Mouse (Mus musculus) midbrain, embryonic 15.5 days (tissue): ENCODE measurements at regions not wholly inside any gene's neighbourhood (a gene's known extent, or its start where the extent isn't known, plus 50 kb on each side); places are given as distances from the start of the nearest gene placed in this dataset.
"Not testable (repeated sequence)": the region's sequence is repeated elsewhere in the genome, so short reads cannot be mapped to it uniquely, and the experiment has no call there.

Source experiments
- ATAC-seq: fragments of 200-750 bp; cut with Nextera tagmentation; replicated peaks from 2 replicates; pipeline ENCODE4 v1.8.0; 2017; ENCODE audit warnings: moderate TSS enrichment
- H3K27ac ChIP-seq: fragments of 300-500 bp; sonication (generic); 2 replicates; pipeline ENCODE4 v1.5.1; 2015; ENCODE audit warnings: mild to moderate bottlenecking, inconsistent platforms
- H3K27me3 ChIP-seq: fragments of 300-500 bp; sonication (generic); replicated peaks from 2 replicates; pipeline ENCODE4 v1.6.1; 2015; ENCODE audit warnings: inconsistent platforms
- H3K36me3 ChIP-seq: fragments of 300-500 bp; sonication (generic); replicated peaks from 2 replicates; pipeline ENCODE4 v1.6.1; 2015; ENCODE audit warnings: inconsistent platforms
- H3K4me1 ChIP-seq: fragments of 300-500 bp; sonication (generic); 2 replicates; pipeline ENCODE4 v1.6.1; 2015; ENCODE audit warnings: inconsistent platforms
- H3K4me2 ChIP-seq: fragments of 300-500 bp; sonication (generic); 2 replicates; pipeline ENCODE4 v1.6.1; 2015; ENCODE audit warnings: inconsistent platforms, mild to moderate bottlenecking, moderate library complexity
- H3K4me3 ChIP-seq: fragments of 300-500 bp; sonication (generic); 2 replicates; pipeline ENCODE4 v1.5.1; 2015; ENCODE audit warnings: mild to moderate bottlenecking, inconsistent platforms
- H3K9ac ChIP-seq: fragments of 300-500 bp; sonication (generic); 2 replicates; pipeline ENCODE4 v1.6.1; 2015; ENCODE audit warnings: mild to moderate bottlenecking, inconsistent platforms
- H3K9me3 ChIP-seq: fragments of 300-500 bp; sonication (generic); 2 replicates; pipeline ENCODE4 v1.6.1; 2016; ENCODE audit warnings: inconsistent platforms
- WGBS: fragments of 180-500 bp; shearing (Covaris S2); methylation state at CpG from one replicate; pipeline ENCODE4 v1.1.7; 2015; ENCODE audit warnings: mixed read lengths; 5-methylcytosine and 5-hydroxymethylcytosine counted together

- H3K9me3 ChIP-seq = no peaks in the 10 kb centered on the region
- H3K4me3 ChIP-seq = no peak overlapping the region
- H3K9ac ChIP-seq = no peak overlapping the region
- H3K4me2 ChIP-seq = no peak overlapping the region
- ATAC-seq = no peak
- no peak overlapping the region for H3K27ac ChIP-seq
- H3K4me1 ChIP-seq = no peaks in the 10 kb centered on the region
- no peaks in the 10 kb centered on the region for H3K27me3 ChIP-seq
- no peaks in the 10 kb centered on the region for H3K36me3 ChIP-seq
- WGBS = 94% methylated on average over 1 of the region's 1 CpGs
Observed at GRCm38 (mm10) chr9:80819070-80819469, 353.8 kb upstream of the Impg1 start.

GRCm38 (mm10) chr9:80813921-80814320 is 348.6 kb upstream of the Impg1 start:
- H3K36me3 ChIP-seq, H3K9me3 ChIP-seq, H3K27me3 ChIP-seq, H3K4me2 ChIP-seq, H3K27ac ChIP-seq, H3K9ac ChIP-seq, H3K4me3 ChIP-seq, H3K4me1 ChIP-seq, ATAC-seq: not testable (repeated sequence)
- 92% methylated on average over 6 of the region's 6 CpGs for WGBS

- Histone ChIP-seq H3K27me3 (no peaks in the 10 kb centered on the region), H3K4me2 (no peak overlapping the region), H3K4me3 (no peak overlapping the region), H3K36me3 (no peaks in the 10 kb centered on the region), H3K27ac (no peak overlapping the region), H3K4me1 (no peaks in the 10 kb centered on the region), H3K9me3 (no peaks in the 10 kb centered on the region), H3K9ac (no peak overlapping the region)
- ATAC-seq = no peak; the same call in 1 of the 2 replicates
- 63% methylated on average over 3 of the region's 3 CpGs for WGBS
Observed at GRCm38 (mm10) chr9:80791523-80791922, 326.2 kb upstream of the Impg1 start.

DNA sequence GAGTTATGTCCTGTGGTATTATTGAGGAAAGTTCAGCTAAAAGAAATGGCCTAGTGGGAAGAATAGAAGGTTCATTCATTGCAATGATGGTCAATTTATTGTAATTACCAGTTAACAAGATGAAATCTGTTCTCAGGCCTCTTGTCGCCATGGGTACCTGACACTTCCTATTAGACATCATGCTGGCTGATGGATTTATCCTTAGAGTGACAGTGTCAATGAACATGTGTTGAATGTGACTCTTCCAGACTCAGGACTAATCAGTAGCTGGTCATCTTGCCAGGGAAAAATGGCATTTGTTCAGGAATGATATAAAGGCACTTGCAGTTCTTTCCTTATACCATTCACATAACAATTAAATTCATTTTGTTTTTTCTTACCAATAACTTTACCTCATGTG is 309.3 kb upstream of the Impg1 start:
- H3K4me2 ChIP-seq = no peak overlapping the region
- H3K9me3 ChIP-seq = no peaks in the 10 kb centered on the region
- WGBS = 45% methylated on average over 1 of the region's 1 CpGs
- no peaks in the 10 kb centered on the region for H3K4me1 ChIP-seq
- no peak for ATAC-seq
- no peak overlapping the region for H3K4me3 ChIP-seq
- H3K36me3 ChIP-seq = no peaks in the 10 kb centered on the region
- no peak overlapping the region for H3K9ac ChIP-seq
- no peak overlapping the region for H3K27ac ChIP-seq
- no peaks in the 10 kb centered on the region for H3K27me3 ChIP-seq

DNA sequence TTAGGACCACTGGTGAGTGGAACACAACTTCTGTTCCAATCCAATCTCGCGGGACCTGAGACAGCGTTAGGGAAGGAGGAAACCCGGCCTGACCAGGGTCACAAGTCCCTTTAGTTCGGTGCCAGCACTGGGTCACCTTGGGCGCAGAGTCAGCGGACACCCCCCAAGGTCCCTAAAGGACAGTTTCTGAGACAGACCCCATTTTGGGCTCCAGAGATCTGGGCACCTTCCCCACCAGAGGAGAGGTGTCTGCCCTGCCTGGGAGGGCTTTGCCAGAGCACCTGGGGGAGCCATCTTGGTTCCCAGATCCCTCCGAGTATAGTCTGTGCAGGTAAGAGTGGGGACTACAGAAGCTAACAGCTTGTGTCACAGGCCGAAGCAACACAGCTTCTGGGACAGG is 270.5 kb upstream of the Impg1 start:
- not testable (repeated sequence) for H3K36me3 ChIP-seq, H3K9ac ChIP-seq, H3K4me1 ChIP-seq, H3K4me2 ChIP-seq, ATAC-seq, H3K9me3 ChIP-seq, H3K27me3 ChIP-seq, H3K27ac ChIP-seq, H3K4me3 ChIP-seq
- WGBS = 97% methylated on average over 9 of the region's 9 CpGs

DNA sequence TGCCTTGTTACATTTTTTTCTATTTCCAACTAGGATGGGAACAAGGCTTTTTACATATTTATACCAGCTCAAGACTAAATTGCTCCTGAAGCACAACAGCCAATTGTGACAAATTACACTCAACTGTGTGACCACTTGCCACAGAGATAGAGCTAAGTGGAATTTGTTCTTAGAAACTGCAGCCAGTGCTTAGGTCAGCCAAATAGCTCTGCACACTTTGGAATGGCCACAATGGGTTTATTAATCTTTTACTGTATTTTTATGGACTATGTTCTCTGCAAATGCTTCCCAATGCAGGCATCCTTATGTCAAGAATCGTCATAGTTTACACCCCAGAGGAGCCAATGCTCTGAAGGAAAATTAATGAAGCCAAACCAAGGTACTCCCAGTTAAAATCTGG is 267.7 kb upstream of the Impg1 start:
- 80% methylated on average over 1 of the region's 1 CpGs for WGBS
- no peak overlapping the region for H3K4me2 ChIP-seq
- H3K4me1 ChIP-seq = no peaks in the 10 kb centered on the region
- H3K27ac ChIP-seq = no peak overlapping the region
- no peak overlapping the region for H3K4me3 ChIP-seq
- H3K9me3 ChIP-seq = no peaks in the 10 kb centered on the region
- no peaks in the 10 kb centered on the region for H3K27me3 ChIP-seq
- ATAC-seq = no peak
- no peaks in the 10 kb centered on the region for H3K36me3 ChIP-seq
- no peak overlapping the region for H3K9ac ChIP-seq

DNA sequence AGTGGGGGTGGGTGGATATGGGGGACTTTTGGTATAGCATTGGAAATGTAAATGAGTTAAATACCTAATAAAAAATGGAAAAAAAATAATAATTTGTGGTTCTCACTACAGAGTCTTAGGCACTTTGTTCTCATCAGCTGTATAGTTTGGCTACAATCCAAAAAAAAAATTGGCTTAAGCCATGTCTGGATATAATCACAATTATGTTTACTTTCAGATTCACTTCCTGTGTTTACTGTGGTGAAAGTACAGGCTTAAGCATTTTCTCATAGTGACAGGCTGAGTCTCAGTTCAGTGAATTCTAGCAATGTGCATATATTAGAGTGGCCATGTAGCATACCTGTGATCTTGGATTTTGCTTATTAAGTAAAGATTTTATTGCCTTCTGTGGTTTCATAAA is 258.4 kb upstream of the Impg1 start:
- H3K27me3 ChIP-seq = no peaks in the 10 kb centered on the region
- ATAC-seq = no peak
- H3K4me1 ChIP-seq = no peaks in the 10 kb centered on the region

DNA sequence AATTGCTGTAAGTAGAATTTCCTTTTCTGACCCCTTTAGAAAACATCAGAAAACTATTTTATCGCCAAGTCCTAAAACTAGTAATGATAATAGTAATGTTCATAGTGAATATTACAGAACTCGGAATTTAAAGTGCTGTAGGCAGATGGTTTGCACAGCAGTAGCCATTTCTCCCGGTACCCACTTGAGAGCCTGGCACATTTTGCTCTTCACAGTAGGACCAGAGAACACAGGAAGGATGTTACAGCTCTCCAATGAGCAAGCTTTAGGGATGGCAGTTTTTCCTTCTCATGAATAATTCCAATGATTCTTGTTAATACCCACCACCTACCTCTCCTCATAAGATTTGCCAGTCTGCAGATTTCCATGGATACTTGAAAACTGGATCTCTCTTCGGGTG is 253.2 kb upstream of the Impg1 start:
- Histone ChIP-seq H3K36me3 (no peaks in the 10 kb centered on the region), H3K9me3 (no peaks in the 10 kb centered on the region), H3K9ac (no peak overlapping the region), H3K27ac (no peak overlapping the region), H3K4me1 (no peaks in the 10 kb centered on the region), H3K4me2 (no peak overlapping the region), H3K4me3 (no peak overlapping the region), H3K27me3 (no peaks in the 10 kb centered on the region)
- WGBS = 79% methylated on average over 4 of the region's 4 CpGs
- peak; percentile 58; the same call in 1 of the 2 replicates for ATAC-seq

More for the DNA sequence above, 258.4 kb upstream of the Impg1 start:
- no peaks in the 10 kb centered on the region for H3K9me3 ChIP-seq
- H3K27ac ChIP-seq = no peak overlapping the region
- H3K4me3 ChIP-seq = no peak overlapping the region
- no peak overlapping the region for H3K4me2 ChIP-seq
- no peak overlapping the region for H3K9ac ChIP-seq
- H3K36me3 ChIP-seq = no peaks in the 10 kb centered on the region

DNA sequence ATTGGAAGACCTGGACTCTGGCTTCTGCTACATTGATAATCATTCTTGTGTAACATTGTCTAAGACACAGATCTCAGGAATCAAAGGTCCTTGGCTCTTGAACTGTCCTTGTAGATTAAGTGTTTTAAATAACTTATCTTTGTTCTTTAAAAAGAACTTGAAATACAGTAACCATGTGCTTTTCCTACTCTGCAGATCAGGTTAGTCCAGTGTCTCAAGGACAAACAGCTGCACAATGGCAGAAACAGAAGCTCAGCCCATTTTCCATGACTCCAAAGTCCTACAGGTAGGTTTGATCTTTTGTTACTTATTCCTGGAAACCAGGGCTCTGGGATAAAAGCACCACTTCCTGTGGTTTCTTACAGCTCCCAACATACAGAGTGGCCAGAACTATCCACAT is 244.5 kb upstream of the Impg1 start:
- H3K4me3 ChIP-seq = no peak overlapping the region
- no peaks in the 10 kb centered on the region for H3K4me1 ChIP-seq
- H3K27me3 ChIP-seq = no peaks in the 10 kb centered on the region
- H3K36me3 ChIP-seq = no peaks in the 10 kb centered on the region
- H3K4me2 ChIP-seq = no peak overlapping the region
- H3K27ac ChIP-seq = no peak overlapping the region
- ATAC-seq = no peak
- no peaks in the 10 kb centered on the region for H3K9me3 ChIP-seq
- no peak overlapping the region for H3K9ac ChIP-seq

DNA sequence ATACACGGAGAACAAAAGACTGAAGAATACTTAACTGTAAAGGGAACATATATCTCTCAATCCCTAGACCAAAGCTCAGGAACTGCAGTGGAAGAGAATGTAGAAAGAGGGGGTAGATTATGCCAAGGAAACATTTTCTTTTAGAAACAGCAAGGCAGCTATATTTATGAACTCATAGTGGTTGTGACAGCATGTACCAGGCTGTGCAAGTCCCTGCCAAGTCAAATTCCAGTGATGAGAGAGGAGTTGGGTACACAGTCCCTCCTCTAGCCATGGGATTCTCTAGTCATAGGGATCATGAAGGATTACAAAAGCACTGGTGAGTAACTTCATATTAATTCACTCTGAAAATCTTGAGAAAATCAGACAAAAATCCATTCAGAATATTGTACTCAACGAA is 240.0 kb upstream of the Impg1 start:
- no peaks in the 10 kb centered on the region for H3K4me1 ChIP-seq
- ATAC-seq = no peak
- H3K27ac ChIP-seq = no peak overlapping the region
- H3K4me2 ChIP-seq = no peak overlapping the region
- no peaks in the 10 kb centered on the region for H3K36me3 ChIP-seq
- 86% methylated on average over 2 of the region's 2 CpGs for WGBS
- H3K9me3 ChIP-seq = no peaks in the 10 kb centered on the region
- no peak overlapping the region for H3K4me3 ChIP-seq
- H3K9ac ChIP-seq = no peak overlapping the region
- H3K27me3 ChIP-seq = no peaks in the 10 kb centered on the region

DNA sequence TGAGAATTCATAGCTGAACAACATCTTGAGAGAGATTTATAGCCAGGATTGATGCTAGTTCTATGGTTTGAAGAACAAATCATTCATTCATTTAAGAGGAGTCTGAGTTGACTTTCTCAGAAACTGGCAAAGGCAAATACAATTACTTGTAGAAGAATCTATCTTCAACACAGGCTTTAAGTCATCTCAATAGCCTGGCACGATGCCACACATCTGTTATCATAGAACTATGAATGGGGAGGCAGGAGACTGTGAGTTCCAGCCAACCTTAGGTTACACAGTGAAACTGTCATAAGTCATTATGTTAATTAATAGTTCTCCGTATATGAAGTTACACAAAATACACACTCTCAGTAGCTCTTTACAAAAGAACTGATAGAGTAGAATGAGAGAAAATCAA is 231.9 kb upstream of the Impg1 start:
- H3K9ac ChIP-seq = no peak overlapping the region
- no peak overlapping the region for H3K4me2 ChIP-seq
- H3K9me3 ChIP-seq = no peaks in the 10 kb centered on the region
- H3K4me1 ChIP-seq = no peaks in the 10 kb centered on the region
- 84% methylated on average over 2 of the region's 2 CpGs for WGBS
- H3K4me3 ChIP-seq = no peak overlapping the region
- H3K27me3 ChIP-seq = no peaks in the 10 kb centered on the region
- no peaks in the 10 kb centered on the region for H3K36me3 ChIP-seq
- ATAC-seq = no peak
- no peak overlapping the region for H3K27ac ChIP-seq

DNA sequence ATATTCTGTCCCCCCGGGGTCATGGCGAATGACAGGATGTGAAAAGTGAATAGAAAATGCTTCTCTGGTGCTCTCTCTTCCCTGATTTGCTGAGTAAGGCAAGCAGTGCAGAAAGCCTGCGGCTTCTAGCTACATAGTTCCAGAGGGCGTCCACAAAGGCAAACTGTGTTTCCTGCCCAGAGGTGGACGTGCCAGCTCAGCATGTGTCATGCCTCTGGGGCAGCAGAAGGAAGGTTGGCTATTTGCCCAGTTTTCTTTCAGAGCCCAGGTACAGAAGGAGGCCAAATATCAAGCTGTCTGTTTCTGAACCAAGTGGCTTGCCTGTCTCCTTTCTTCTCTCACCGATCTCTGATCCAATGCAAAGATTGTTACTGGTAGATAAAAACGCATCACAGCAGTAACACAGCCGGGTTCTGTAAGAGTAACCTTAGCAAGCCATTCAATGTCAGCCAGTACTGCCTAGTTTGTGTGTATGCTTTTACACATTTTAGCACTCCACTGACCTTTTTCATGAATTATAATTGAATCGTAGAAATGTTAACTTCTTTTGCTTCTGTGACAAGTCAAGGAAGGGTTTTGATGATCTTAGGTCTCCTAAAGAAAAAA is 223.3 kb upstream of the Impg1 start:
- Histone ChIP-seq H3K9ac (no peak overlapping the region), H3K4me3 (no peak overlapping the region), H3K36me3 (no peaks in the 10 kb centered on the region), H3K27ac (no peak overlapping the region), H3K9me3 (no peaks in the 10 kb centered on the region), H3K4me2 (no peak overlapping the region), H3K27me3 (no peaks in the 10 kb centered on the region), H3K4me1 (0 out of 2 replicates have a peak, but pooled peaks cover 5% of the 10 kb centered on the region)
- peak; percentile 88 for ATAC-seq
- 59% methylated on average over 9 of the region's 9 CpGs for WGBS

- Histone ChIP-seq H3K4me3 (no peak overlapping the region), H3K4me1 (no peaks in the 10 kb centered on the region), H3K4me2 (no peak overlapping the region), H3K9ac (no peak overlapping the region), H3K27ac (no peak overlapping the region), H3K9me3 (no peaks in the 10 kb centered on the region), H3K36me3 (no peaks in the 10 kb centered on the region), H3K27me3 (no peaks in the 10 kb centered on the region)
- WGBS = 74% methylated on average over 5 of the region's 5 CpGs
- no peak for ATAC-seq
Observed at GRCm38 (mm10) chr9:80683030-80683692, 217.9 kb upstream of the Impg1 start.
